Mouse (Mus musculus): ENCODE results near the gene Cspg4. TPM values are rescaled to one million over a fixed set of nuclear protein-coding genes. Genes with fewer than 3 reads are reported as not detected.
A peak's percentile ranks its signal among the peaks of the same experiment; 100 is the strongest.

Gene Cspg4
- 3.0 and 3.1 TPM in 2 replicates for polyA plus RNA-seq (2015; fragmentation: Nextera tagmentation; extraction: Ambion mirVana)

- Histone ChIP-seq H3K36me3 (ENCODE audit: poor library complexity, severe bottlenecking) (no peaks in the 10 kb centered on the region), H3K9ac (peak within 1 kb of the TSS; percentile 60), H3K4me1 (peaks cover 28% of the 10 kb centered on the region), H3K4me2 (peak within 1 kb of the TSS; percentile 61), H3K27ac (no peak within 1 kb of the TSS), H3K4me3 (peak within 1 kb of the TSS; percentile 30), H3K27me3 (peaks cover 34% of the 10 kb centered on the region), H3K9me3 (replicated peaks) (no peaks in the 10 kb centered on the region)
- 2% methylated on average over 24 of the region's 24 CpGs for WGBS
- no peak for ATAC-seq
Observed at GRCm38 (mm10) chr9:56864832-56865231, at the start of gene Cspg4. TSS of gene Cspg4 (plus strand) at chr9:56865033.

DNA sequence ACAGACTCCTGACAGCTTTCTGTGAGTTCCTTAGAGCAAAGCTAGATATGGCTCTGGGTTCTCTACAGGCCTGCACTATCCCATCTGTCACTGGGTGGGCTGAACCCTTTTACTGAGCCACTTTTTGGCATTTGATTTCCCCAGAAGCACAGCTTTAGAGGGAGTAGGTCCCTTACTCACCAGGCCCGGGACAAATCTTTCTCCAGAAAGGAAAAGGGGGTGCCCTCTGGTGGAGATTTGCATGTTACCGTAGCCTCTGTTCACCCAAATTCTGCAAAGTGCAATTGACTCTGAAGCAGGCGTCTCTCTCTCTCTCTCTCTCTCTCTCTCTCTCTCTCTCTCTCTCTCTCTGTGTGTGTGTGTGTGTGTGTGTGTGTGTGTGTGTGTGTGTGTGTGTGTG, 39.9 kb upstream of the Cspg4 start:
- Histone ChIP-seq H3K9ac (no peak overlapping the region), H3K9me3 (replicated peaks) (no peaks in the 10 kb centered on the region), H3K4me2 (no peak overlapping the region), H3K4me1 (peaks cover 27% of the 10 kb centered on the region), H3K4me3 (no peak overlapping the region), H3K36me3 (ENCODE audit: poor library complexity, severe bottlenecking) (no peaks in the 10 kb centered on the region), H3K27ac (no peak overlapping the region), H3K27me3 (peaks cover 23% of the 10 kb centered on the region)
- ATAC-seq = no peak
- 3% methylated on average over 3 of the region's 3 CpGs for WGBS

DNA sequence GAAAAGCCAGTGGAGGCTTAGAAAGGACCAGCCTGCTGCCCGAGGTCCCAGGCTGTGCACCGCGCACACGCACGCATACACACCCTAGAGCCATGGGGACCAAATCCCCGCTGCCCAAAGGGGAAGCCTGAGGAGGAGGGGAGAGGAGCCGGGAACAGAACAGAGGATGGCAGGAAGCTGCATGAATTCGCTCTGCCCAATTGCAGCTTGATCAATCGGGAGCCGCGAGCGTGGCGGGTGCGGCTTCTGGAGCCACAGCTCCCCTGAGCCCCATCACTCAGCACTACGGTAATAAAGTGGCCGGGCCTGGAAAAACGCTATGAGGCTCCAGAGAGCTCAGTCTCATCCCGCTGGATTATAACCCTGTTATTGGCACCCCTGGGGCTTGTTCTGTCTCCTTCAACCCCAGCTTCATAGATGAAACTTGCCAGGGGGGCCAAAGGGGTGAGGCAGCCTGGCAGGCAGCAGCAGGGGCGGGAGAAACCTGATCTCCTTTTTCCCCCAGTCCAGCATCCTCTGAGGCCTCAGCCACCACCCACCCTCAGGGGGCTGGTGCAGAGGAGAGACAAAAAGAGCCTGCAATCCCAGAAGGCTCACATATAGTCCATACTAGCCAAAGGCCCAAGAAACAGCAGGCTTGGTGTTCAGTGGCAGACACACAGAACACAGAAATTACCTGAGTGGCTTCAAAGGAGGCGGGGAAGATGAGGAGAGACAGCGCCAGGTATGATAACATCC, 39.2 kb upstream of the Cspg4 start:
- no peaks in the 10 kb centered on the region for H3K9me3 ChIP-seq (replicated peaks)
- H3K27me3 ChIP-seq = peaks cover 23% of the 10 kb centered on the region
- H3K27ac ChIP-seq = no peak overlapping the region
- H3K4me1 ChIP-seq = peaks cover 34% of the 10 kb centered on the region
- H3K4me3 ChIP-seq = peak overlapping the region; percentile 13; the same call in 1 of the 2 replicates
- WGBS = 11% methylated on average over 21 of the region's 21 CpGs
- ATAC-seq = peak; percentile 20; the same call in 1 of the 2 replicates
- H3K9ac ChIP-seq = peak overlapping the region; percentile 45; the same call in 1 of the 2 replicates
- H3K4me2 ChIP-seq = peak overlapping the region; percentile 56
- no peaks in the 10 kb centered on the region for H3K36me3 ChIP-seq (ENCODE audit: poor library complexity, severe bottlenecking)

- 22% methylated on average over 9 of the region's 9 CpGs for WGBS
- Histone ChIP-seq H3K36me3 (ENCODE audit: poor library complexity, severe bottlenecking) (no peaks in the 10 kb centered on the region), H3K4me1 (peaks cover 45% of the 10 kb centered on the region), H3K27ac (no peak overlapping the region), H3K27me3 (peaks cover 25% of the 10 kb centered on the region), H3K9ac (no peak overlapping the region), H3K4me2 (no peak overlapping the region), H3K9me3 (replicated peaks) (no peaks in the 10 kb centered on the region), H3K4me3 (no peak overlapping the region)
- no peak for ATAC-seq
Observed at GRCm38 (mm10) chr9:56828146-56828545, 36.7 kb upstream of the Cspg4 start.

- H3K36me3 ChIP-seq (ENCODE audit: poor library complexity, severe bottlenecking) = no peaks in the 10 kb centered on the region
- peaks cover 49% of the 10 kb centered on the region for H3K4me1 ChIP-seq
- H3K4me2 ChIP-seq = no peak overlapping the region
- no peak overlapping the region for H3K9ac ChIP-seq
- WGBS = 85% methylated on average over 6 of the region's 6 CpGs
- no peak for ATAC-seq
- no peak overlapping the region for H3K4me3 ChIP-seq
- H3K9me3 ChIP-seq (replicated peaks) = no peaks in the 10 kb centered on the region
- H3K27ac ChIP-seq = no peak overlapping the region
- H3K27me3 ChIP-seq = peaks cover 28% of the 10 kb centered on the region
Observed at GRCm38 (mm10) chr9:56828841-56829240, 36.0 kb upstream of the Cspg4 start.

GRCm38 (mm10) chr9:56830162-56830561, 34.7 kb upstream of the Cspg4 start:
- H3K9ac ChIP-seq = peak overlapping the region; percentile 35; the same call in 1 of the 2 replicates
- no peak overlapping the region for H3K4me3 ChIP-seq
- H3K27me3 ChIP-seq = peaks cover 22% of the 10 kb centered on the region
- peak; percentile 67 for ATAC-seq
- H3K4me2 ChIP-seq = no peak overlapping the region
- H3K27ac ChIP-seq = peak overlapping the region; percentile 57
- WGBS = 16% methylated on average over 4 of the region's 4 CpGs
- H3K36me3 ChIP-seq (ENCODE audit: poor library complexity, severe bottlenecking) = no peaks in the 10 kb centered on the region
- H3K9me3 ChIP-seq (replicated peaks) = no peaks in the 10 kb centered on the region
- H3K4me1 ChIP-seq = peaks cover 49% of the 10 kb centered on the region

- Histone ChIP-seq H3K9ac (no peak overlapping the region), H3K4me3 (no peak overlapping the region), H3K9me3 (replicated peaks) (no peaks in the 10 kb centered on the region), H3K4me1 (peaks cover 40% of the 10 kb centered on the region), H3K4me2 (no peak overlapping the region), H3K27me3 (0 out of 2 replicates have a peak, but pooled peaks cover 9% of the 10 kb centered on the region), H3K36me3 (ENCODE audit: poor library complexity, severe bottlenecking) (no peaks in the 10 kb centered on the region), H3K27ac (no peak overlapping the region)
- no peak for ATAC-seq
- WGBS = 91% methylated on average over 3 of the region's 3 CpGs
Observed at GRCm38 (mm10) chr9:56831904-56832303, 32.9 kb upstream of the Cspg4 start.

DNA sequence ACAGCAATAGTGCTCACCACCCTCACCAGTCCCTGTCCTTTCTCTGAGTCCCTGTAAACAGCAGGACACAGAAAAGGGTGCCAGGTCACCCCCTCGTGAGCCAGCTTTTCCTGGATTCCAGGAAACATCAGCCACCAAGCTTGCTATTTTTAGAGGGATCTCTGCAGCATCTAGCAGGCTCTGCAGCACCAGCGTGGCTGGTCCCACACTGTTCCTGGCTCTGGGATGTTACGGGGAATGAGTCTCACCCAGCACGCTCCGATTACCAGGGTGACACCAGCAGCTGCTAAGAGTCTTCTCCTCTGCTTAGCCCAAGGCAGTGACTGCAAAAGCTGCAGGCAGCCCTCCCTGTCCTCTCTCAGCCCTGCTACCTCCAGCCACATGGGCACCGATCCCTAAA, 31.9 kb upstream of the Cspg4 start:
- no peak for ATAC-seq
- Histone ChIP-seq H3K36me3 (ENCODE audit: poor library complexity, severe bottlenecking) (no peaks in the 10 kb centered on the region), H3K27ac (no peak overlapping the region), H3K4me1 (peaks cover 39% of the 10 kb centered on the region), H3K9ac (0 out of 2 replicates have a peak overlapping the region, but pooled peaks have one; percentile 21), H3K4me3 (no peak overlapping the region), H3K4me2 (no peak overlapping the region), H3K9me3 (replicated peaks) (no peaks in the 10 kb centered on the region), H3K27me3 (0 out of 2 replicates have a peak, but pooled peaks cover 5% of the 10 kb centered on the region)
- WGBS = 50% methylated on average over 6 of the region's 6 CpGs

DNA sequence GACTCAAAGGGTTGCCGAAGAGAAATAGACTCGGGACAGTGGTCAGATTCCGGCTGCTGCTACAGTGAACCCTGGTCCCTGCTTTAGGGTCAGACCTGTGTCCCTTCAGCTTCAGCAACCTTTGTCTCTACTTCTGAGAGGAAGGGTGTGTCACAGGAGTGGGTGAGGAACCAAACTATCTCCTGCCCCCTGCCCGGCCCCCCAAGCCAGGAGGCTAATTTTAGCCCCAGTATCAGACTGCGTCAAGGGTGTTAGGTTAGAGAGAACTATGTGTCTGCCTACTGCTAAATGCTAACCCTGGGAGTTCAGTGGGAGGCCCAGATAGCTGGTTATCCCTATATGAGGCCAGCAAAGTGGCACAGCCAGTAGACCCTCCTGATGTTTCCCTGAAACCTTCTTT, 29.7 kb upstream of the Cspg4 start:
- Histone ChIP-seq H3K4me2 (no peak overlapping the region), H3K9ac (no peak overlapping the region), H3K9me3 (replicated peaks) (no peaks in the 10 kb centered on the region), H3K4me1 (peaks cover 20% of the 10 kb centered on the region), H3K4me3 (no peak overlapping the region), H3K36me3 (ENCODE audit: poor library complexity, severe bottlenecking) (no peaks in the 10 kb centered on the region), H3K27ac (no peak overlapping the region), H3K27me3 (peaks cover 13% of the 10 kb centered on the region; the same call in 1 of the 2 replicates)
- 92% methylated on average over 5 of the region's 5 CpGs for WGBS
- no peak for ATAC-seq

DNA sequence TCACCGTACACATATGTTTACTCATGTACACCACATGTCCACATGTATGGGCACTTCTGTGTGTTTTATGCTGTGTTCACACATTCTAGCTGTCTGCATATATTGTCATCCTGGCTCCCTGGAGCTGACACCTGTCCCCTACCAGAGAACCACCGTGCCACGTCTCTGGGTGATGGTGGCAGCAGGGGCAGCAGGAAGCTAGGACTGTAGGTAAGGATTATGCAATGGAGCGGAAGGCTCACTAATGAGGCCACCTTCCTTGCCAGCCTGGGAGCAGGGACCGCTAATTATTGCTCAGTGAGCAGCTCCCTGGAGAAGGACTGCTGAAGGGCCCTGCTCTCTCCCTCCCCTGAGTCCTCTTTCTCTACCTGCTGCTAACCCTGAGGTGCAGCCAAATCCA, 24.1 kb upstream of the Cspg4 start:
- Histone ChIP-seq H3K36me3 (ENCODE audit: poor library complexity, severe bottlenecking) (no peaks in the 10 kb centered on the region), H3K27ac (no peak overlapping the region), H3K4me3 (no peak overlapping the region), H3K9me3 (replicated peaks) (no peaks in the 10 kb centered on the region), H3K4me2 (no peak overlapping the region), H3K9ac (no peak overlapping the region), H3K27me3 (peaks cover 13% of the 10 kb centered on the region; the same call in 1 of the 2 replicates), H3K4me1 (peaks cover 25% of the 10 kb centered on the region)
- 28% methylated on average over 5 of the region's 5 CpGs for WGBS
- ATAC-seq = no peak

- Histone ChIP-seq H3K27me3 (peaks cover 13% of the 10 kb centered on the region; the same call in 1 of the 2 replicates), H3K9me3 (replicated peaks) (no peaks in the 10 kb centered on the region), H3K4me1 (peaks cover 25% of the 10 kb centered on the region), H3K36me3 (ENCODE audit: poor library complexity, severe bottlenecking) (no peaks in the 10 kb centered on the region), H3K9ac (no peak overlapping the region), H3K4me2 (no peak overlapping the region), H3K27ac (no peak overlapping the region), H3K4me3 (no peak overlapping the region)
- ATAC-seq = no peak
Observed at GRCm38 (mm10) chr9:56841864-56842263, 23.0 kb upstream of the Cspg4 start.

DNA sequence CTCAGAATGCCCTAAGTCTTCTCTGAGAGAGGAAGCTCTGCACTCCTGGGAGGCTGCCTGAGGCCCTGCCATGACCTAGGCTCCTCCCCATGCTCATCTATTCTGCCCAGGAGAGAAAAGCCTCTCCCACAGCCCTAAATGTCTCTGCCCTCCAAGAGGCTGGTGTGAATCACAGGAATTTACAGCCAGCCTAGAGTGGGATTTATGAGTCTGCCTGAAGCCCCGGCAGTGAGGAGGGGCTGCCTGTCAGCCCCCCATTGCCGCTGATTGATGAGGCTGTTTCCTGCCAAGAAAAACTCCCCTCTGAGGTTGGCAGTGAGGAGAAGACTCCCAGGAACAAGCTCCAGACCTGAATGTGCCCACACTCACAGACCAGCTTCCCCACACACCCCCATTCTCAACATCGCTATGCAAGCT, 22.5 kb upstream of the Cspg4 start:
- no peak overlapping the region for H3K9ac ChIP-seq
- WGBS = 73% methylated on average over 3 of the region's 3 CpGs

More for the DNA sequence above, 22.5 kb upstream of the Cspg4 start:
- no peak overlapping the region for H3K27ac ChIP-seq
- H3K36me3 ChIP-seq (ENCODE audit: poor library complexity, severe bottlenecking) = no peaks in the 10 kb centered on the region
- H3K27me3 ChIP-seq = peaks cover 13% of the 10 kb centered on the region; the same call in 1 of the 2 replicates
- no peaks in the 10 kb centered on the region for H3K9me3 ChIP-seq (replicated peaks)
- H3K4me3 ChIP-seq = no peak overlapping the region
- ATAC-seq = no peak
- peaks cover 25% of the 10 kb centered on the region for H3K4me1 ChIP-seq
- H3K4me2 ChIP-seq = no peak overlapping the region
